Mouse (Mus musculus) heart, postnatal 0 days (tissue): ENCODE data around the gene Ntrk3. TPM values are rescaled to one million over a fixed set of nuclear protein-coding genes. Genes with fewer than 3 reads are reported as not detected.

Experiments
- ATAC-seq: fragments of 200-750 bp; cut with Nextera tagmentation; 2 replicates; pipeline ENCODE4 v1.8.0; 2017; ENCODE audit warnings: low read depth, moderate number of reproducible peaks, moderate library complexity; ENCODE audit not compliant: insufficient read depth
- DNase-seq: peaks from one replicate; pipeline ENCODE4 v3.0.0-alpha.2; 2016; ENCODE audit warnings: low spot score
- H3K27ac ChIP-seq: fragments of 300-500 bp; sonication (generic); 2 replicates; pipeline ENCODE4 v1.5.1; 2014; ENCODE audit warnings: low read depth, mild to moderate bottlenecking
- H3K27me3 ChIP-seq: fragments of 300-500 bp; sonication (generic); 2 replicates; pipeline ENCODE4 v1.6.1; 2014; ENCODE audit warnings: low read length, mixed read lengths; ENCODE audit not compliant: control insufficient read depth, insufficient read depth
- H3K36me3 ChIP-seq: fragments of 300-500 bp; sonication (generic); replicated peaks from 2 replicates; pipeline ENCODE4 v1.6.1; 2014; ENCODE audit warnings: low read length, mixed read lengths; ENCODE audit not compliant: control insufficient read depth, insufficient read depth
- H3K4me1 ChIP-seq: fragments of 300-500 bp; sonication (generic); 2 replicates; pipeline ENCODE4 v1.6.1; 2014; ENCODE audit warnings: antibody characterized with exemption; ENCODE audit not compliant: control insufficient read depth, insufficient read depth
- H3K4me2 ChIP-seq: fragments of 300-500 bp; sonication (generic); 2 replicates; pipeline ENCODE4 v1.6.1; 2014; ENCODE audit warnings: low read depth, mild to moderate bottlenecking, low read length, moderate library complexity
- H3K4me3 ChIP-seq: fragments of 300-500 bp; sonication (generic); 2 replicates; pipeline ENCODE4 v1.5.1; 2014; ENCODE audit warnings: low read depth, low read length
- H3K9ac ChIP-seq: fragments of 300-500 bp; sonication (generic); replicated peaks from 2 replicates; pipeline ENCODE4 v1.6.1; 2014; ENCODE audit warnings: low read depth, low read length, mixed read lengths
- H3K9me3 ChIP-seq: fragments of 300-500 bp; sonication (generic); replicated peaks from 2 replicates; pipeline ENCODE4 v1.6.1; 2016; ENCODE audit warnings: low read length; ENCODE audit not compliant: control insufficient read depth
- CTCF ChIP-seq: IDR thresholded peaks from 2 replicates; pipeline ENCODE4 v1.5.1; 2016; ENCODE audit warnings: antibody characterized with exemption, control low read depth, low read depth
- EP300 ChIP-seq: IDR thresholded peaks from 2 replicates; pipeline ENCODE4 v1.6.1; 2016; ENCODE audit warnings: antibody characterized with exemption, low read depth
- WGBS: fragments of 180-500 bp; shearing (Covaris S2); extraction: QIAGEN DNeasy Blood & Tissue Kit; methylation state at CpG from one replicate; pipeline ENCODE4 v1.1.7; 2014; 5-methylcytosine and 5-hydroxymethylcytosine counted together
- polyA plus RNA-seq: library from polyadenylated mRNA; unstranded; fragments of >200 nt; fragmentation: Nextera tagmentation; extraction: Ambion mirVana; gene quantifications from 2 replicates; pipeline ENCODE4 v1.2.1, GENCODE M21; 2015
- total RNA-seq: library from RNA; depleted of rRNA; stranded (reverse); fragments of >200 nt; gene quantifications from 2 replicates; pipeline ENCODE4 v1.2.3, GENCODE M21; 2014; ENCODE audit warnings: low replicate concordance

The Ntrk3 gene
- total and polyA plus RNA-seq, 2 experiments from 2014 or later = 1.1 to 4.2 TPM

- Histone ChIP-seq H3K27ac (no peak overlapping the region), H3K9ac (no peak overlapping the region), H3K4me2 (no peak overlapping the region), H3K9me3 (no peaks in the 10 kb centered on the region), H3K27me3 (no peaks in the 10 kb centered on the region), H3K4me3 (no peak overlapping the region), H3K36me3 (no peaks in the 10 kb centered on the region), H3K4me1 (no peaks in the 10 kb centered on the region)
- DNase-seq (no peak), ATAC-seq (no peak)
- 58% methylated on average over 8 of the region's 8 CpGs for WGBS
- TF ChIP-seq EP300 (no peak), CTCF (no peak)
Measured at GRCm38 (mm10) chr7:78754458-78755000, 16.7 kb upstream of the Ntrk3 start.

DNA sequence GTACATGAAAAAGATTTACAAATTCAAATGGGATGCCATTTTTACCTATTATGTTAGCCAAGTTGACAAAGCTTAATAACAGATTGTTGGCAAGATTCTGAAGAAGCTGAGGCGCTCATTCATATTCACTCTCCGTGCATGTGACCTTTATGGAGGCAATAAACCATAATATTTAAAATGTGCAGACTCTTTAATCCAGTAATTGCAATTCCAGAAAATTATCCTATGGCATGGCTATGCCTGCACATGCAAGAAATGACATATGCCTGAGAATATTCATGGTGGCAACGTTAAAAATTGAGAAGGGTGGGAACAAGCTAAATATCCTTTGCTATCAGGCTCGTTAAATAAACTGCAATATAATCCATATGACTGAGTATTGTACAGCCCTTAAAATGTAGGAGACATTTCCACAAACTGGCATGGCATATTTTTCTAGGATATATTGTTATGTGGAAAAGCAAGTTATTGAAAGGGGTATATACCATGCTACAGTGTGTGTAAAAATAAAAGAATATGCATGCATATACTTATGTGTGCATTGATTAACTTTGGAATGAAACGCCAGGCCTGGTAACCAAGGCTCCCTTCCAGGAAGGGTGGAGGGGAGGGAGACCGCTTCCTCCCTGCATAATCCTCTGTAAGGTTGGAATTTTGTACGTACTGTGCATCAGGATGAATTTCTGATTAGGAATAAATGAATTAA, 16.1 kb upstream of the Ntrk3 start:
- 75% methylated on average over 7 of the region's 7 CpGs for WGBS
- no peak overlapping the region for H3K9ac ChIP-seq
- H3K27ac ChIP-seq = no peak overlapping the region
- no peaks in the 10 kb centered on the region for H3K27me3 ChIP-seq
- H3K4me3 ChIP-seq = no peak overlapping the region
- H3K4me1 ChIP-seq = no peaks in the 10 kb centered on the region
- H3K4me2 ChIP-seq = no peak overlapping the region
- no peak for DNase-seq
- TF ChIP-seq CTCF (no peak), EP300 (no peak)
- ATAC-seq = no peak
- H3K36me3 ChIP-seq = no peaks in the 10 kb centered on the region
- no peaks in the 10 kb centered on the region for H3K9me3 ChIP-seq

GRCm38 (mm10) chr7:78752961-78753360, 15.1 kb upstream of the Ntrk3 start:
- Histone ChIP-seq H3K9me3 (no peaks in the 10 kb centered on the region), H3K4me1 (no peaks in the 10 kb centered on the region), H3K4me2 (no peak overlapping the region), H3K27ac (no peak overlapping the region), H3K27me3 (no peaks in the 10 kb centered on the region), H3K9ac (no peak overlapping the region), H3K36me3 (no peaks in the 10 kb centered on the region), H3K4me3 (no peak overlapping the region)
- ATAC-seq (no peak), DNase-seq (no peak)
- 78% methylated on average over 4 of the region's 4 CpGs for WGBS
- TF ChIP-seq EP300 = no peak
- no peak for TF ChIP-seq CTCF

DNA sequence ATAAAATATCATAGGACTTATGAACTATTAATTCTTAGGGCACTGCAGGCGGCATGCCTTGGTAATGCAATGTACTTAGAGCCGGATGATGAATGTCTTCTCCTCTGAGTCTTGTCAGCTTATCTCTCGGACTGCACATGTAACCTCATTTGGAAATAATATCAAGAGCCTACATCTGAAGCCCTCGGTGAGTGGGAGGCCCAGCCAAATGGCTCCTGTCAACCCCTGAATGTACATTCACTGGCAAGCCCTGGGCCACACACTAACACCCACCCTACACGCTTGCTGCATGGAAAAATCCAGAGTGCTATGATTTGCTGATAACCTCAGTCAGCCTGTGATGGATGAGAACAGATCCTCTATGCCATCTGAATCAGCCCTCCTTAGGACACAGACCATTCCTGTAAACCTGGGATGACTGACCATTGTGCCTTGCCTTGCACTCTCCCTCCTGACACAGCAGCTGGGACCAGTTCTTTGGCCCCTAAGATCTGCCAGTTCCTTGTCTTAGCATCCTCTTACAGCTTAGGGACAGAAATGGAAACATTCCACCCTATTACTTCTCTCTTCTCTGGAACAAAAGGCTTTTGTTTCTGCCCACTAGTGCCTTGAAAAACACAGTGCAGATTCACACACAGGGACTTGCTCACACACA, 6.0 kb upstream of the Ntrk3 start:
- no peak overlapping the region for H3K9ac ChIP-seq
- H3K4me2 ChIP-seq = no peak overlapping the region
- no peak overlapping the region for H3K4me3 ChIP-seq
- no peaks in the 10 kb centered on the region for H3K27me3 ChIP-seq
- no peaks in the 10 kb centered on the region for H3K9me3 ChIP-seq
- H3K36me3 ChIP-seq = no peaks in the 10 kb centered on the region
- WGBS = 48% methylated on average over 5 of the region's 5 CpGs
- TF ChIP-seq CTCF (no peak), EP300 (no peak)
- no peak overlapping the region for H3K27ac ChIP-seq
- no peaks in the 10 kb centered on the region for H3K4me1 ChIP-seq
- DNase-seq = no peak
- no peak for ATAC-seq

GRCm38 (mm10) chr7:78739351-78740000, 1.7 kb upstream of the Ntrk3 start:
- no peak for DNase-seq
- Histone ChIP-seq H3K4me1 (no peaks in the 10 kb centered on the region), H3K36me3 (no peaks in the 10 kb centered on the region), H3K9me3 (no peaks in the 10 kb centered on the region), H3K27ac (no peak overlapping the region), H3K9ac (no peak overlapping the region), H3K4me3 (no peak overlapping the region), H3K4me2 (no peak overlapping the region), H3K27me3 (no peaks in the 10 kb centered on the region)
- ATAC-seq = no peak
- whole genome bisulfite sequencing = 74% methylated on average over 8 of the region's 8 CpGs
- no peak for TF ChIP-seq EP300
- no peak for TF ChIP-seq CTCF
